Mouse (Mus musculus) adipocyte (in vitro differentiated cells): ENCODE results near the gene Vwa8.

Experiments used
- DNase-seq: peaks from one replicate; pipeline ENCODE4 v3.0.0-alpha.2; 2016; ENCODE audit warnings: low spot score

The Vwa8 gene

GRCm38 (mm10) chr14:79227955-79228354, 379.1 kb downstream of the Vwa8 start:
- no peak for DNase-seq

GRCm38 (mm10) chr14:79231677-79232076, 382.8 kb downstream of the Vwa8 start:
- no peak for DNase-seq

- no peak for DNase-seq
Measured at GRCm38 (mm10) chr14:79233697-79234096, 384.8 kb downstream of the Vwa8 start.

- DNase-seq: no peak
Measured at GRCm38 (mm10) chr14:79234513-79234912, 385.7 kb downstream of the Vwa8 start.

GRCm38 (mm10) chr14:79235157-79235556, 386.3 kb downstream of the Vwa8 start:
- no peak for DNase-seq

- no peak for DNase-seq
Measured at GRCm38 (mm10) chr14:79236261-79236660, 387.4 kb downstream of the Vwa8 start.

- DNase-seq: no peak
Measured at GRCm38 (mm10) chr14:79239402-79239801, 390.6 kb downstream of the Vwa8 start.

GRCm38 (mm10) chr14:79241057-79241570, 392.3 kb downstream of the Vwa8 start:
- DNase-seq: peak; percentile 33

- DNase-seq: no peak
Measured at GRCm38 (mm10) chr14:79241656-79242385, 393.0 kb downstream of the Vwa8 start.

- DNase-seq: no peak
Measured at GRCm38 (mm10) chr14:79242386-79242720, 393.5 kb downstream of the Vwa8 start.

- no peak for DNase-seq
Measured at GRCm38 (mm10) chr14:79243038-79243883, 394.4 kb downstream of the Vwa8 start.

- no peak for DNase-seq
Measured at GRCm38 (mm10) chr14:79244571-79244970, 395.7 kb downstream of the Vwa8 start.

- DNase-seq: no peak
Measured at GRCm38 (mm10) chr14:79251727-79252285, 403.0 kb downstream of the Vwa8 start.
